Mouse (Mus musculus) adipocyte (in vitro differentiated cells): Measurements from ENCODE around the gene Zzz3.

Experiments
- DNase-seq: peaks from one replicate; pipeline ENCODE4 v3.0.0-alpha.2; 2016; ENCODE audit warnings: low spot score

Gene Zzz3

GRCm38 (mm10) chr3:152395350-152396277 lies at the start of gene Zzz3:
Gene Zzz3 (plus strand): TSS chr3:152395473.
- peak; percentile 90 for DNase-seq

DNA sequence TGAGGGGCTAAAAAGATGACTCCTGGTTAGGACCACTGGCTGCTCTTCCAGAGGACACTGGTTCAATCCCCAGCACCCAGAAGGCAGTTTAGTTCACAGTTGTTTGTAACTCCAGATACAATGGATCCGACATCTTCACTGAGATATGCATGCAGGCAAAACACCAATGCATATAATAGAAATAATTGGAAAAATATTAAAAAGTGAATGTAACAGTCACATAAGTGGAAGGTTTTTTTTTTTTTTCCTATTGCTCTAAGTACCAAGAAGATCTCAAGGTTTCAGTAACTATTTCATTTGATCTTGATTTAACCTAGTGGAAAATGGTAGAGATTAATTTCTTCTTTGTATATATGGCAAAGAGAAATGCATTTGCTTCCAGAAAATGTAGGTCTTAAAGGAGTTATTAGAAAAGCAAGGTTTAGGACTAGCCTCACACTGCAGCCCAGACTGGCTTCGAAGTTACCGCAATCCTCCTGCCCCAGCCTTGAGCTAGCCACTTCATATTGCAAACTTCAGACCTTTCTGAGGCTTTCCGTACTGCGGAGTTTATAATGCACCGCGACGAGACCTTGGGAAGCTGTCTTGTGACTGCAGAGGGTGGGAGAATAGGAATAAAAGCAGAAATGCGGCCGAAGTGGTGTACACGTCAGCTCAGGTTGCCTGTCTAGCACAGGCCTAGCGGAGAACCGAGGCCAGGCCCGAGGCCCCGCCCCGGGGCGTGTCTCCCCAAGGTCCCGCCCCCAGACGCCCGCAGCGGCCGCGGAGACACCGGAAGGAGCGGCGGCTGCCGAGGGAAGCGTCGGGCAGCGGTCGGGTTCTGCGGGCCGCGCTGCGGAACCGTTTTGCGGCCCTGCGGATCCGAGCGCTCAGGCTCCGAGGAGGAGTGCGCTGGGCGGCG lies 49.3 kb upstream of the Zzz3 start, which contains the start of gene Usp33:
Gene Usp33, plus strand, starts transcription at position 747 of the 901 bp plus-strand sequence.
- DNase-seq: peak; percentile 86

- peak; percentile 65 for DNase-seq
These were observed 48.6 kb upstream of the Zzz3 start for GRCm38 (mm10) chr3:152346633-152347141.

- peak; percentile 21 for DNase-seq
These were observed 48.0 kb upstream of the Zzz3 start for GRCm38 (mm10) chr3:152347227-152347626.

GRCm38 (mm10) chr3:152348011-152348830 lies 47.1 kb upstream of the Zzz3 start:
- DNase-seq: peak; percentile 72

DNA sequence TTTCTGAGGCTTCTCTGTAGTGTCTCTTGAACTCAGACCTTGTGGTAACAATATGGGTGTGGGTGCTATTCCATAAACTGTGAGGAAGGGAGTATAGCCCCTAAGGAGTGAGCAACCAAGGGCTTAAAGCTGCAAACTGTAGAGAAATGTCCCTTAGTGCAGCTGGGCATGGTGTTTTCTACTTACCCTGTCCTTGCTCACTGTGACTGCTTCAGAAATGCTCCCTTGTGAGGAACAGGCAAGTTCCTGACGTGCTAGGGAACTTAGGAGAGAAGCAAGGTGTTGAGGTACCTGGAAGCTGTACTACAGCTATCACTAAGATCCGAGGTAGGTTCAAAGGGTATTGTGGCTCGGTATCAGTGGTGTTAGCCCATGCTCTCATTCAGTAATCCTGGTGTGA lies 44.8 kb upstream of the Zzz3 start:
- no peak for DNase-seq

GRCm38 (mm10) chr3:152350966-152351365 lies 44.3 kb upstream of the Zzz3 start:
- DNase-seq: no peak

GRCm38 (mm10) chr3:152352289-152352688 lies 43.0 kb upstream of the Zzz3 start:
- DNase-seq: no peak

- DNase-seq: no peak
These were observed 41.7 kb upstream of the Zzz3 start for GRCm38 (mm10) chr3:152353434-152354177.

GRCm38 (mm10) chr3:152355361-152355760 lies 39.9 kb upstream of the Zzz3 start:
- peak; percentile 16 for DNase-seq

GRCm38 (mm10) chr3:152356751-152357150 lies 38.5 kb upstream of the Zzz3 start:
- DNase-seq: no peak

- no peak for DNase-seq
These were observed 36.1 kb upstream of the Zzz3 start for GRCm38 (mm10) chr3:152359151-152359550.

- no peak for DNase-seq
These were observed 31.1 kb upstream of the Zzz3 start for GRCm38 (mm10) chr3:152364181-152364580.

DNA sequence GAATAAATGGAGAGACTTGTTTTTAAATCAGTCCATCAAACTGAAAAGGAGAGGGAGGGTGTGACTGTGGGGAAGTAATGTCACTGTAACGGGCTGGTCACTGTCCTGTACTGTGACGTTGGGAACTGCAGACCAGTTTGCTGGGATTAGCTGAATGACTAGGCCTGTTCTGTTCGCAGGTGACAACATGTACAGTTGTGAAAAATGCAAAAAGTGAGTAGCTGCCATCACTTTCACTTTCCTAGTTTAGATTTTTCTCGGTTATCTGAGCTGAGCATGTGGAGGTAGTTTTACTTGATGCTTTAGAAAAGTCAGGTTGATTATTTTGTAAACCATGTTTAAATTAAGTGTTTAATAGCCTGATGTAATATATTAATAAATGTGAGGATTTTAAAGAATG lies 19.2 kb upstream of the Zzz3 start:
- DNase-seq: no peak

DNA sequence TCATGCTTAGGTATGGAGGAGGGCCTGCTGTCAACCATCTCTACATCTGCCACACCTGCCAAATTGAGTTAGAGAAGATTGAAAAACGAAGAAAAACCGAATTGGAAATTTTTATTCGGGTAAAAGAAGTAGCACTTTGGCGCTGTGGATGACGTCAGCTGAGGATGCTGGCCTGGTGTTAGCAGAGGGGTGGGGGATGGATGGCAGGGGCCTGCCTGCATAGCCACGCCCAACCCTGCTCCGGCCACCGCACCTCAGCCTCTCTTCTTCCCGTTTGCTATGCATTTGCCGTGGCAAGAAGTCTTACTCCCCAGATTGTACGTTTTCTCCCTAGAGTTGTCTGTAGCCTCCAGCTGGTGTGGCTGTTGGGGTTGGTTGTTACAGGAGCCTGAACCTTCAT lies 11.2 kb upstream of the Zzz3 start:
- no peak for DNase-seq

DNA sequence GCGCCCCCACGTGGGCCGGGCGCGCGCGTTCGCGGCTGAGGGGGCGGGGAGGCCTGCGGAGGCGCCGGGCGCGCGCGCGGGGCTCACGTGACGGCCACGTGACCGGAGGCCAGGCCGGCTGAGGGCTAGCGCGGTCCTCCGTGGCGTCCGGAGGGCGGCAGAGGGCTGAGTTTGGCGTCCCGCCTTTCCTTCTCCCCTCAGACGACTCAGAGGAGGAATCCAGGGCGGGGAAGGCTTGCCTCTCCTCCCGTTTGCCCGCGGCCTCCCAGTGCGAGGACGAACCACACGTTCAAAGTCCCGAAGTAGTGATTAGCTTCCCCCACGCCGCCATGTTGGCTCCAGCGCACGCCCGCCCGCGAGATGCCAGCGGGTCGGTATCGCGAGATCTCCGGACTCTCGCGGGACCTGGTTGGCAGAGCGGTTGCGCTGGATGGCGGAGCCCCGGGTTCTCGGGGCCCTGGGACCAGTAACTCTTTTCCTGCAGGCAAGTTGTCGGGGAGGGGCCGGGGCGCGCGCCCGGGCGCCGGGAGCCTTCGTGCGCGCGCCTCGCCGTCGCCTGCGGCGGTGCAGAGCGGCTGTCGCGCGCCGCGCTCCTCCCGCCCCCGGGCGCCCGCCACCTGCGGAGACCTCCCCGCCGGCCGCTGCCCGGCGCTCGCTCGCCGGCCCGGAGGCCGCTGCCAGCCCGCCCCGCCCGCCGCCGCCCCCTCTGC lies 1.2 kb downstream of the Zzz3 start:
- peak; percentile 94 for DNase-seq

- peak; percentile 53 for DNase-seq
These were observed 1.7 kb downstream of the Zzz3 start for GRCm38 (mm10) chr3:152396988-152397314.

DNA sequence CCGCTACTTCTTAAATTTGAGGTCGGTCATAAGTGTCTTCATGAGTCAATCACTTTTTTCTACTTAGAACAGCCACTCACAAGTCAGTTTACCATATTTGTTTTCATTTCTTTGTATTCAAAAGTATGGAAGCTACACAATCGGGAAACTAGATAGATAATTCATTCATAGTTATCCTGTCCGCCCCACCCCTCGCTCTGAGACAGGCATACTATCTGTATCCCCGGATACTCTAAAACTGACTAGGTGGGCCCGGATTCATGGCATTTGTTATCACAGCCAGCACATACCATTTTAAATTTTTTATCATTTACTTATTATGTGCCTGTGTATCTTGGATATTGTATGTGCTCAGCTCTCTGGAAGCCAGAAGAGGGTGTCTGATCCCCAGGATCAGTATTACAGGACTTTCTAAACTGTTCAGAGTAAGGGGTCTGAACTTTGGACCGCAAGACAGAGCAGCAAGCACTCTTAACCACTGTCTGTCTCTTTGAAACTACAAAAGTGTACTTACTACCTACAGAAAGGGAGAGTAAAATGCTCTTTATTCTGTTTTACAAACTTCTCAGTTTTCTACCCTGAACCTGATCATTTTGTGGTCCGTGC lies 2.2 kb downstream of the Zzz3 start:
- DNase-seq: peak; percentile 48

DNA sequence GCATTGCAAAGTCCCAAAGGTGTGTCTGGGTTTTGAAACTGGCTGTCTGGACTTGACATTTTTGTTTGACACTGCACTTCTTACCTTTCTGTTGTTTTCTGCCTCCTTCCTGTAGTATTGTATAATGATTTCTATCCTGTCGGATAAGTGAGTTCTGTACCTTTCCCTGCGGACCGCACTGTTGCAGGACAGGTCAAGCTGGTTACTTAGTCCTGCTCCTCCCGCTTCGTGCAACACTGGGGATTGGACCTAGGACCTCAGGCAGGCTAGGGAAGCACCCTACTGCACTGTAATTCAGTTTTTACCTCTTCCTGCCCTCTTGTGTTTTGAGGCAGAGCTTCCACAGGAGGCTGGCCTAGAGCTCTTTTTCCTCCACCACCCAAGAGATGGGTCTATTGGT lies 5.2 kb downstream of the Zzz3 start:
- no peak for DNase-seq

DNA sequence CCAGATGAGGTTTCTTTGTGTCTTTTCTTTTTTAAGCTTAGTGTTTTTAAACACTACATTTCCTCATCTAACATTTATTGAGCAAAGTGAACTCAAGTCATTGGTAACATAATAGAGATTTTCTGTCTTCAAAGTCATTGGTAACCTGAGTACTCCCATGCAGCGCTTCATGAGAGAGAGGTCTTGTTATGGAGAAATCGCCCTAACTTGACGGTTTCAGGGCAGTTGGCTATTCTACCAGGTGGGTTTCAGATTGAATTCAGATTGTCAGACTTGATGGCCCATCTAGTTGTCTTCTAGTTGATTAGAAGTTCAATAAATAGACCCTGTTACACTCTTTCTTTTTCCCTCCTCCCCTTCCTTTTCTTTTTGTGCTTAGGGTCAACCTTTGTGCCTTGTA lies 5.6 kb downstream of the Zzz3 start:
- no peak for DNase-seq
